Mouse (Mus musculus): ENCODE measurements around the gene Cep63.

The Cep63 gene

DNA sequence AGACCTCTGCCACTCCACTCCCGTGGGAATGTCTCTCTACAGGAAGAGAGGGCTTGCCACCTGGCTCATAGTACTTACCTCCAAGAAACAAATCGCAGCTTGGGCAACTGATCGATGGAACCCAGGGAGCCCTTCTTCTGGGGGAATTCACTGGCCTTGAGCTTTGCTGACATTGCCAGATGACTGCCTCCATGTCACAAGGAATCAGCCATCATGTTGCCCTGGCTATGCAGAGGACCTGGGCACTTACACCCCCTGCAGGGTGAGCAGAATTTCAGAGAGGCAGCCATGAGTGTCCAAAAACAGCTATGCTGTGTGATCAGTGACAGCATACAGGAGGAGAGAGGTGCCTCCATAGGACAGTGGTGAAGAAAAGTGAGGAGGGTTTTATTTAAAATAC is 72.6 kb downstream of the Cep63 start:
- no peak for DNase-seq (ENCODE audit: low read depth, low spot score)
- Histone ChIP-seq H3K27me3 (ENCODE audit: control insufficient read depth, insufficient read depth, low read length, poor library complexity, severe bottlenecking) (no peaks in the 10 kb centered on the region), H3K36me3 (ENCODE audit: control insufficient read depth, insufficient read depth, low read length, poor library complexity, severe bottlenecking) (no peaks in the 10 kb centered on the region)

- DNase-seq (ENCODE audit: low read depth, low spot score) = no peak
- Histone ChIP-seq H3K27me3 (ENCODE audit: control insufficient read depth, insufficient read depth, low read length, poor library complexity, severe bottlenecking) (no peaks in the 10 kb centered on the region), H3K36me3 (ENCODE audit: control insufficient read depth, insufficient read depth, low read length, poor library complexity, severe bottlenecking) (no peaks in the 10 kb centered on the region)
Observed at GRCm38 (mm10) chr9:102551771-102552170, 74.6 kb downstream of the Cep63 start.

GRCm38 (mm10) chr9:102549211-102549610 is 77.1 kb downstream of the Cep63 start:
- DNase-seq (ENCODE audit: low read depth, low spot score) = no peak
- Histone ChIP-seq H3K27me3 (ENCODE audit: control insufficient read depth, insufficient read depth, low read length, poor library complexity, severe bottlenecking) (no peaks in the 10 kb centered on the region), H3K36me3 (ENCODE audit: control insufficient read depth, insufficient read depth, low read length, poor library complexity, severe bottlenecking) (no peaks in the 10 kb centered on the region)

GRCm38 (mm10) chr9:102547028-102547354 is 79.3 kb downstream of the Cep63 start:
- no peaks in the 10 kb centered on the region for H3K36me3 ChIP-seq (ENCODE audit: control insufficient read depth, insufficient read depth, low read length, poor library complexity, severe bottlenecking)
- no peaks in the 10 kb centered on the region for H3K27me3 ChIP-seq (ENCODE audit: control insufficient read depth, insufficient read depth, low read length, poor library complexity, severe bottlenecking)
- DNase-seq (ENCODE audit: low read depth, low spot score) = no peak

DNA sequence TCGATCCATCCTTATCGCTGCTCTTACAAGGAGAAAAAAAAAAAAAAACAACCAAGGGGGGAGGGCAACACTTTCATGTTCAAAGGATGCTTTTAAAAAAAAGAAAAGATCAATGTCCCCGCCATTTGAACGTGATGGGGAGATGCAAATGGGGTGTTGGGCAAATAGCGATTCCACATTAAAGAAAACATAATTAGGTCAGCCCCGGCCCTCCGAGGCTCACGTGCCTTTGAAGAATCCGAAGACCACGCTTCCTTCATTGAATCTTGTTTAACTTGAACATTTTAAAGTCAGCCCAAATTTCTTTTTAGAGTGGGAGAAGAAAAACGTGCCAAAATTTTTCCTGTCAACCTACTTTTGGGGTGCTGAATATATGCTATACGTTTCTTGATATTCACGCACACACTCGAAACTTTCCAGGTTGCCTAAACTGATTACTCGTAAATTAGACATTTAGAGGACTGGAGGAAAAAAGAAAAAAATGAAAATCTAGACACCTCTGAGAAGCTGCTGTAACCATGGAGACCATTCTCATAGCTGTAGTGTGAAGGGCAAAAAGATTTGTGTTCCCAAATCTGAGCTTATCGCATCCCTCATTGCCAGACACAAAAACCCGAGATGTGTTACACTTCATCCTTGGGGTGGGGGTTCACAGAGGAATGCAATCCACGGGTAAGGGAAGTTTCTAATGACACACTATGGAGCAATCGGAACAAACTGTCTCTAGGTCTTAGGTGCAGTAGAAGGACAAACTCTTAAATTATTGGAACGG is 79.9 kb downstream of the Cep63 start:
- no peaks in the 10 kb centered on the region for H3K27me3 ChIP-seq (ENCODE audit: control insufficient read depth, insufficient read depth, low read length, poor library complexity, severe bottlenecking)
- DNase-seq (ENCODE audit: low read depth, low spot score) = no peak
- no peaks in the 10 kb centered on the region for H3K36me3 ChIP-seq (ENCODE audit: control insufficient read depth, insufficient read depth, low read length, poor library complexity, severe bottlenecking)

DNA sequence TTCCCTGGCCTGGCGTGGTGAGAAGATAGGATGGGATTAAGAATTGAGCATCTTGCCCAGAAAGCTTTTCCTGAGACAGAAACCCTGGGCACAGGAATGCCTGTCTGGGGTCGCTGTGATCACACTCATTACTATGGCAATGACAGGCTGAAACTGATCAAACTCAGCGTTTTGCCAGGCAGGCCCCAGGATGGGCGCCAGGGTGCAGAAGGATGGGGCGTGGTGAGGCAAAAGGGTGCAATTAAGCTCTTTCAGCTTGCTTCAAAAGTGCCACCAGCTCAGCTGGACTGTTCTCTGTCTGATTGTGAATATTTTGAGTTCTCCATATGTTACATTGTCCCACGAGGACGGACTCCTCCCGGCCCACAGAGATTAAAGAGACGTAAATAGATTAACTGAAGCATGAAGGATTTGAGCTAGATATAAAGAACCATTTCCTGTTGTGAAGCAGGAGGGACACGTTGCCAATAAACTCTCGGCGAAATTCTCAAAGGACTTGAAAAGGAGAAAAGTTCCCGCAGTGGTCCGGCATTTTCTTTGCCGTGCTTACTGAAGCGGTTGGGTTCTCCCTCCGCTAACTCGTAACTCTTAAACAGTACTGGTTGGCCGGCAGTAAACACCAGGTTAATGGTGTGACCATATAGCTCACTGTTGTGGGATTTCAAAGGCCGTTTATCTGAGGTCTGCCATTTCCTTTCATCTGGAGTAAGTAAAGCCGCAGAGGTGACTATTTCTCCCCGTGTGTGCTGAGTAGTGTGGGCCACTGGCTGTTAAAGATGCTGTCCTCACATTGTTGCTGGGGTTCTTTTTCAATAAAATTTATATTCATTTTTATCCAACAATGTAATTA is 80.7 kb downstream of the Cep63 start:
- H3K36me3 ChIP-seq (ENCODE audit: control insufficient read depth, insufficient read depth, low read length, poor library complexity, severe bottlenecking) = no peaks in the 10 kb centered on the region
- H3K27me3 ChIP-seq (ENCODE audit: control insufficient read depth, insufficient read depth, low read length, poor library complexity, severe bottlenecking) = no peaks in the 10 kb centered on the region
- DNase-seq (ENCODE audit: low read depth, low spot score) = no peak

DNA sequence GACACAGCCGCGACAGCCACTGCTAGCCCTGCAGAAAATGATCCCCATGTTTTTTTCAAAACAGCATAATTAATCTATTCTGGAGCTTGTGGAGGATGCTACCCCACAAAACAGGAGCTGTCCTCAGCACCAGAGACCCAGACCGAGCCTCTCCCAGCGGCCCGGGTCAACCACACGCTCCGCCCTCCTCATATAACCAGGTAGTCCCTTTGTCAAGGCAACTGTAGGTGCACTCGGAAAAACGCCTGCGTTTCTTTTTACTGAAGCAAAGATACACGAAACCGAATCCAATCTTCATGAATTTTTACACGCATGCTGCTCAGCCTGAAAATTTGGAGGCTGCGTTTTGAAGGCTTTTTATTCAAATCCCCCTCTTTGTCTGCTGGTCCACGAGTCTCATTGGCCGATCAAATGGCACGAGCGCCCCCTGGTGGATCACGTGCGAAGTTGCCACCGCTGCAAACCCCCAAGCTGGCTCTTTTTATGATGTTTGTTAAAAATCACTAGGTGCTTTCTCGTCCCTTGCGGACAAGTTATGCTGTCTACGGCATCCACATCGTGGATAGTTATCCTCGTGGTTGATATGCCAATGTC is 81.5 kb downstream of the Cep63 start:
- peak; percentile 82 for DNase-seq (ENCODE audit: low read depth, low spot score)
- H3K36me3 ChIP-seq (ENCODE audit: control insufficient read depth, insufficient read depth, low read length, poor library complexity, severe bottlenecking) = no peaks in the 10 kb centered on the region
- no peaks in the 10 kb centered on the region for H3K27me3 ChIP-seq (ENCODE audit: control insufficient read depth, insufficient read depth, low read length, poor library complexity, severe bottlenecking)

DNA sequence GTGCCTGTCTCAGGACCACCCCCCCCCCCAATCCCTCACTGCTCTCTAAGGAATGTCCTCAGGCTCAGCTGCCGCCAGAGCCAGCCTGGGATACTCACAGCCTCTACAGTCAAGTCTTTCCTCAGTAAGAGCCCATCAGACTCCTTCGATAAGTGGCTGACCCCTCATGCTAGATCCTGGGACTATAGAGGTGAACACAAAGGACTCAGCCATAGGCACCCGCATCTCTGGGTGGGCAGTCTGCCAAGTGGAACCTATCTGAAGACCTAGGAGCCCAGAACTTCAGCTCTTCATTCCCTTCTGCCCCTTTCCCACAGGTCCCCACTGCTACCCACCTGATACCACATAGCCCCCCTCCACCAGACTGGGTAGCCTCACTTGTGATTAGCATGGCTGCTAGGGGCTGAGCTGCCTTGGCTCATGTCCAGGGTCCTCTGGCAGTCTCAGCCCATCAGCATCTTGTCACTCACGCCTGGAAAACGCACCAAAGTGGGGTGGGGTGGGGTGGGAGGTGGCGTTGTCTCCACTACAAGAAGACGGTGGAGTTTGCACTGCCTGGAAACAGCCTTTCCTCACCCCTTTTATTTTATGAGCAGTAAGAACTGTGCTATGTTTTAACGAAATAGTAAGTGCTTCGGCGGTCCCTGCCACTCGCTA is 82.1 kb downstream of the Cep63 start:
- Histone ChIP-seq H3K27me3 (ENCODE audit: control insufficient read depth, insufficient read depth, low read length, poor library complexity, severe bottlenecking) (no peaks in the 10 kb centered on the region), H3K36me3 (ENCODE audit: control insufficient read depth, insufficient read depth, low read length, poor library complexity, severe bottlenecking) (no peaks in the 10 kb centered on the region)
- no peak for DNase-seq (ENCODE audit: low read depth, low spot score)

GRCm38 (mm10) chr9:102543761-102544115 is 82.6 kb downstream of the Cep63 start:
- Histone ChIP-seq H3K27me3 (ENCODE audit: control insufficient read depth, insufficient read depth, low read length, poor library complexity, severe bottlenecking) (no peaks in the 10 kb centered on the region), H3K36me3 (ENCODE audit: control insufficient read depth, insufficient read depth, low read length, poor library complexity, severe bottlenecking) (no peaks in the 10 kb centered on the region)
- DNase-seq (ENCODE audit: low read depth, low spot score) = no peak

GRCm38 (mm10) chr9:102542540-102542939 is 83.8 kb downstream of the Cep63 start:
- DNase-seq (ENCODE audit: low read depth, low spot score) = no peak
- no peaks in the 10 kb centered on the region for H3K27me3 ChIP-seq (ENCODE audit: control insufficient read depth, insufficient read depth, low read length, poor library complexity, severe bottlenecking)
- H3K36me3 ChIP-seq (ENCODE audit: control insufficient read depth, insufficient read depth, low read length, poor library complexity, severe bottlenecking) = no peaks in the 10 kb centered on the region

- DNase-seq (ENCODE audit: low read depth, low spot score) = peak; percentile 32
- Histone ChIP-seq H3K36me3 (ENCODE audit: control insufficient read depth, insufficient read depth, low read length, poor library complexity, severe bottlenecking) (no peaks in the 10 kb centered on the region), H3K27me3 (ENCODE audit: control insufficient read depth, insufficient read depth, low read length, poor library complexity, severe bottlenecking) (no peaks in the 10 kb centered on the region)
Observed at GRCm38 (mm10) chr9:102541666-102542065, 84.7 kb downstream of the Cep63 start.

- no peaks in the 10 kb centered on the region for H3K36me3 ChIP-seq (ENCODE audit: control insufficient read depth, insufficient read depth, low read length, poor library complexity, severe bottlenecking)
- H3K27me3 ChIP-seq (ENCODE audit: control insufficient read depth, insufficient read depth, low read length, poor library complexity, severe bottlenecking) = no peaks in the 10 kb centered on the region
- peak; percentile 51 for DNase-seq (ENCODE audit: low read depth, low spot score)
Observed at GRCm38 (mm10) chr9:102539699-102540098, 86.6 kb downstream of the Cep63 start.

DNA sequence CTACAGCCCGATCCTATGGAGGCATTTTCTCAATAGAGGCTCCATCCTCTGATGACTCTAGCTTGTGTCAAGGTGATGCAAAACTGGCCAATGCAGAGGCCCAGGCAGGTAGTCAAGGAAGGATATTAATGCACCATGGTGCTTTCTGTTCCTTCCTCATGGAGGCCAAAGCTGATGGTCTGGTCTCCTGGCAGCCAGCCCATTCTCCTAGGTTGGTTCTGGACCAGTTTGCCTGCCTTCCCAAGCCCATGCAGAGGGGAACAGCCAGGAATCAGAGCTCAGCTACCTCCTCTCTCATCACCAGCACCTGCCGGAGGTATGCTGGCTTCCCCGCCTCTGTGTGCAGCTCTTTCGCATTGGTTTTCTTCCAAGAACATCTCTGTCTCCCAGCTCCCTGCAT is 89.4 kb downstream of the Cep63 start:
- H3K27me3 ChIP-seq (ENCODE audit: control insufficient read depth, insufficient read depth, low read length, poor library complexity, severe bottlenecking) = no peaks in the 10 kb centered on the region
- DNase-seq (ENCODE audit: low read depth, low spot score) = no peak
- H3K36me3 ChIP-seq (ENCODE audit: control insufficient read depth, insufficient read depth, low read length, poor library complexity, severe bottlenecking) = no peaks in the 10 kb centered on the region

Data from splenic B cell, adult 2 months (primary cell).